8 mouse cellular contexts compared by ENCODE assay signal in the genomic region with DNA sequence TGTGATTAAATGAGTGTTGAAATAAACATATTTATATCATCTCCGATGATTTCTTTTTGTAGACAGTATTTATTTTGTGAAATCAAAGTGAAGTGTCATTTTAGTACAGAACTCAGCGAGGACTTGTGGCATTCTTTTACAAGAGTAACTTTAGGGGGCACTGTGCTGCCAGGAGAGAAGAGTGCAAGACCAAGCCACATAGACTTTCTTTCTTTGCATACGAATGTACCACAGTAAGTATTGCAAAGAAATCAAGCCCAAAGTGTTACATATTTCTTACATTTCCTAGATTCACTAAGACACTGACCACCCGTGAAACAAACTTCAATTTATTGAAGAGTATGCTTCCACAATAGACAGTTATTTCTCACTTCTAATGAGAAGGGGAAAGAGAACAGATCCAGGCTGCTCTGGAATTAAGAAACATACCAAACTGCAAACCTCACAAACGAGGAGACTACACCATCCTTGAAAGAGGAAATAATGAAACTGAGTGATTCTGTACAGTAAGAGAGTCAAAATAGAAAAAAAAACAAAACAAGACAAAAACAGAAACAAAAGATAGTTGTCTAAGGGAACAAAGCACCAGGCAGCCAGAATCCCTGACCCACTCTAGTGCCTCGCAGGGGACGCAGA.
DNase-seq lines count a peak whose midpoint lies in the region; ATAC-seq lines count a peak whose summit lies in the region.

No protein-coding gene starts in this region.

- H3K27ac ChIP-seq in forebrain, embryonic 11.5 days (ENCODE audit: low read depth, low read length) = no peak overlapping the region
- H3K27ac ChIP-seq in forebrain, embryonic 12.5 days = no peak overlapping the region

- H3K36me3 ChIP-seq in forebrain, embryonic 11.5 days (ENCODE audit: control insufficient read depth, insufficient read depth, low read length) = no peaks in the 10 kb centered on the region
- no peaks in the 10 kb centered on the region for H3K36me3 ChIP-seq in forebrain, embryonic 12.5 days (replicated peaks)

- H3K9ac ChIP-seq in forebrain, embryonic 11.5 days (ENCODE audit: low read length) = no peak overlapping the region
- no peak overlapping the region for H3K9ac ChIP-seq in forebrain, embryonic 12.5 days

- H3K27me3 ChIP-seq in forebrain, embryonic 11.5 days (ENCODE audit: control insufficient read depth, insufficient read depth, low read length) = no peaks in the 10 kb centered on the region
- no peaks in the 10 kb centered on the region for H3K27me3 ChIP-seq in forebrain, embryonic 12.5 days

- 0 out of 2 replicates have a peak, but pooled peaks cover 3% of the 10 kb centered on the region for H3K4me1 ChIP-seq in forebrain, embryonic 11.5 days (replicated peaks; ENCODE audit: control insufficient read depth, insufficient read depth, low read length)
- H3K4me1 ChIP-seq in forebrain, embryonic 12.5 days = no peaks in the 10 kb centered on the region

- 17% methylated on average over 7 of the region's 7 CpGs for WGBS in forebrain, embryonic 11.5 days
- WGBS in forebrain, embryonic 12.5 days = 17% methylated on average over 7 of the region's 7 CpGs

- no peak overlapping the region for H3K4me2 ChIP-seq in forebrain, embryonic 11.5 days (ENCODE audit: low read depth, low read length, severe bottlenecking)
- H3K4me2 ChIP-seq in forebrain, embryonic 12.5 days = no peak overlapping the region

- no peak overlapping the region for H3K4me3 ChIP-seq in forebrain, embryonic 11.5 days (ENCODE audit: low read depth, low read length)
- no peak overlapping the region for H3K4me3 ChIP-seq in forebrain, embryonic 12.5 days (replicated peaks)

- ATAC-seq in forebrain, embryonic 11.5 days (replicated peaks; ENCODE audit: low FRiP score) = 0 out of 2 replicates have a peak, but pooled peaks have one; percentile 47
- no peak; the same call in 1 of the 2 replicates for ATAC-seq in forebrain, embryonic 12.5 days (ENCODE audit: low FRiP score)
- no peak for ATAC-seq in erythroblast, adult 5-6 weeks (replicated peaks; ENCODE audit: low FRiP score, poor library complexity, severe bottlenecking)

- H3K9me3 ChIP-seq in forebrain, embryonic 11.5 days (ENCODE audit: control insufficient read depth, low read length) = no peaks in the 10 kb centered on the region
- no peaks in the 10 kb centered on the region for H3K9me3 ChIP-seq in forebrain, embryonic 12.5 days

- DNase-seq in forebrain, embryonic 11.5 days (ENCODE audit: low spot score) = no peak
- peak; percentile 20 for DNase-seq in lung, postnatal 10 days
- DNase-seq in lung, postnatal 14 days = no peak
- peak; percentile 45 for DNase-seq in layer of hippocampus, adult 9-11 months
- no peak for DNase-seq in spleen, postnatal 10 days (ENCODE audit: low spot score in 2 of 2)
- DNase-seq in spleen, postnatal 4 days (ENCODE audit: low spot score in 2 of 2) = no peak

Comparison
In these comparisons a context has a peak if more than half of its experiments do, and no peak if none do; other contexts are left out.
1. DNase-seq: peak in lung, postnatal 10 days (single experiment) and layer of hippocampus, adult 9-11 months (single experiment); none in forebrain, embryonic 11.5 days (single experiment), lung, postnatal 14 days (single experiment), spleen, postnatal 10 days (0 of 2) and spleen, postnatal 4 days (0 of 2).